Mouse (Mus musculus) erythroblast, embryonic 14.5 days (primary cell): ENCODE data around the gene Rai14.

ENCODE experiments used
- GATA1 ChIP-seq: IDR thresholded peaks from 2 replicates; pipeline ENCODE4 v1.6.1; 2012; ENCODE audit warnings: low read length, inconsistent platforms, mixed read lengths
- TAL1 ChIP-seq: IDR thresholded peaks from 3 replicates; pipeline ENCODE4 v1.6.1; 2012; ENCODE audit warnings: low read length, inconsistent platforms, mixed read lengths

GRCm38 (mm10) chr15:10751141-10751540 is 36.7 kb upstream of the Rai14 start:
- TF ChIP-seq GATA1, result no peak
- TF ChIP-seq TAL1, result no peak
